Mouse (Mus musculus) layer of hippocampus, adult 11-12 months (tissue): ENCODE results near the gene Kansl1l.

Source experiments
- DNase-seq: peaks from one replicate; pipeline ENCODE4 v3.0.0; 2022; ENCODE audit warnings: low spot score

The Kansl1l gene

DNA sequence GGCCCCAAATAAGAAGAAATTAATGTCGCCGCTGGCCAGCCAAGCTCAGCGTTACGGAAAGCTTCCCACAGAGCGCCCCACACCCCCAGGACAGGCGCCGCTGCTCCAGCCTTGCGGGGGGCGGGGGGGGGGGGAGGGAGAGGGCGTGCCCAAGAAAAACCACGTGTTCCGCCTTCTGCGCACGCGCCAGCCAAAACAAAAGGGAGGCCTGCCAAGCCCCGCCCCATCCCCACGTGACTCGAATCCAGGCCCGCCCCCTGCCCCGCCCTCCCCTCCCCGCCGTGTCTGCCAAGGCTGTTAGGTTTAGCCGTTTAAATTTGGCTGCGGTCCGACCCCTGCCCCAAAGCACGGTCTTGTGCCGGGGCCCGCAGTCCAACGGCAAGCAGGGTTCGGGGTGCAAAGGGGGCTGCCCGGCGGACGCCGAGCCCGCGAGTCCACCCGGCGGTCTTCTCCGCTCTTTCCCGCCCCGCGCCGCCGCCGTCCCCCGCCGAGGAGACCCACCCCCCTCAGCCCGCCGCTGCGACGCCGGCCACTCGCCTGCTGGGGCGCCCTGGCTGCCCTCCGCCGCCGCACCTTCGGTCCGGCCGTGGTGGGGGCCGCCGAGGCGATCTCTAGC, 417 bp downstream of the Kansl1l start:
- peak; percentile 93 for DNase-seq

DNA sequence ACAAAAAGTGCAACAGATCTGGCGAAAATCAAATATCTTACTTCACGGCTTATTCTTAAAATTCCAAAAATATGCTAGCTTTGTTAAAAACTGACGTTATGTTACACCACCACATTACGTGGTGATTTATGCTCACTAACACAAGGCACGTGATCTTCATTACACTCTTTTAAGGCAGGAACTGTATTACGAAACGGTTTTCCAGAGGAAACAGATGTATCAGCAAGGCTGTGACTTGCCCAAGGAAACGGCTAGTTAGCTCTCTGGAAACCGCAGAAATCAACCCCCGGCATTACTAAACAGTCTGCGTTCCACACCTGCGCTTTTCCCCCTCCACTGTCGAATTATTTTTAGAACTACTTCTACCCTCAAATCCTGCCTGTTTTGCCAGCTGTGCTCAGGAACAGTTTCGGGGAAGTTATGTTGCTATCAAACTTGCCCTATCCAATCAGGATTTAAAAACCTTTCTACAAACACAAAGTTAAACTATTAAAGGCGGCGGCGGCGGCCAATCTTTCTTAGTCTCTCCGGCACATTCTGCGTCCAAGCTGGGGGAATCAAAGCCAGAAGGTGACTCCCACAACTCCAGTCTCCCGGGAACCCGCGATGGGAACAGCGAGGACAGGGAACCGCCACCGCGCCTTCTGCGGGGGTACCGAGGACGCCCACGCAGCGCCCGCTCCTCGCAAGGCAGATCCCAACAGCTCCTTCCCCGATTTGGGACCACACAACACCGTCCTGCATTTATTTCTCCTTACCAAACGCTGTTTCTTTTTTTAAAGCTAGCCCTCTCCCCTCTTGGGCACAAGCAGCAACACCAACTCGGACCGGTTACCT, 1.2 kb downstream of the Kansl1l start:
- DNase-seq, result peak; percentile 80

DNA sequence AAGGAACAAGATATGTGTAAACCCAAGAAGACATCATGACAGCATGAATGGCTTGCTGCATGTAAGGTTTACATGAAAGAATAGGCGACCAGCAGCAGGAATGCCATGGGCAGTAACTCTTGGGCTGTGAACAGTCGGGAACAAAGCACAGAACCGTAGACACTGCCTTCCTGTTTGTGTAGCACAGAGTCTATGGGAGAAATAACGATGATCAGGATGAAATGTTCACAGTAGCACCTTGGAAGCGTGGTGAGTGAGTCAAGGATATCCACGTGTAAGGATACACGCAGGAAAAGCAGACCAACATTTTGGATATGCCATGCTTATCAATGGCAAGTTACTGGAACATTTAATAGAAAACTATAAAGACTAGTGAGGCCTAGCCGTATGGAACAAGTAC, 2.6 kb downstream of the Kansl1l start:
- DNase-seq, result no peak

DNA sequence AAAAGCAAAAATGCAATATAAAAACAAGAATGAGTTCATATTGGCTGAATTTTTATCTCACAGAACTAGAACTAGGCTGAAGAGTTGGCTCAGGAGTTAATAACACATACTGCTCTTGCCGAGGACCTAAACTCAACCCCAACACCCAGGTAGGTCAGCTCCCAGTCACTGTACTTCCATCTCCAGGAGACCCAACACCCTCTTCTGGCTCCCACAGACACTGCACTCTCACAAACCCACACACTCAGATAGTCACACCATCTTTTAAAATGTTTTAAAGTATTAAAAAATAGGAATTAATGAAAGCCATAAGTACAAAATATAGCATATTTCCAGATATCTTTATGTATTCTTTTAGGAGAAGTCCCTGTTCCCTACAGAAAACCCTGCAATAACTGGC, 4.2 kb downstream of the Kansl1l start:
- no peak for DNase-seq

DNA sequence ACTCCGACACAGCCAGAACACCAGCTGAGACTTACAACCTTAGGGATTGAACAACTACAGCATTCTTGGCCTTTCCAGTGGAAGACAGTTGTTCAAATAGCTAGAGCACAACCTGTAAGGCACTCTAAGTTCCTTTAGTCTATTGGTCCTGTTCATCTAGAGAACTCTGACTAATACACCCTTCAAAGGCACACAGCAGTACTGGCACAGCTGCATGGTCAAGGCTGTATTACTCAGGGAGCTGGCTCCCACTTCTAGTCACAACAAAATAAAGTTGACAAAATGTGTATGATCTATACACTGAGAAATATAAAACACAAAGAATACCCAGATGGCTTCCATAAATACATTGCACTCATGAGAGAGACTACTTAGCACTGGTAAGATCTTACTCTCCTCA, 10.5 kb downstream of the Kansl1l start:
- DNase-seq, result no peak

DNA sequence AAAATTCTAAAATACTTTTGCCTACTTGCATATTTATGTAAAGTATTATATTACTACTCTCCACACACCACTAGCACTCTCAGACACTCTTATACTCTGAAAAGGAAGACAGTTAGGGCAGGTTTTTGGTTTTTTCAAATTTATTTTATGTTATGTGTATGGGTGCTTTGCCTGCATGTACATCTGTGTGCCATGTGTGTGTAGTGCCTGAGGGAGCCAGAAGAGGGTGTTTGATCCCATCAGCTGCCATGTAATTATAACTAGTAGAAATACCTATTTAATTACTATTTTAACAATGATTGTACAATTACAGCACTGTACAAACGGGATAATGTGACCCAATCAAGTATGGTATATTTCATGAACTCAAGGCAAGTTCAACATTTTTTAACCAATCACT, 12.0 kb downstream of the Kansl1l start:
- DNase-seq, result no peak

DNA sequence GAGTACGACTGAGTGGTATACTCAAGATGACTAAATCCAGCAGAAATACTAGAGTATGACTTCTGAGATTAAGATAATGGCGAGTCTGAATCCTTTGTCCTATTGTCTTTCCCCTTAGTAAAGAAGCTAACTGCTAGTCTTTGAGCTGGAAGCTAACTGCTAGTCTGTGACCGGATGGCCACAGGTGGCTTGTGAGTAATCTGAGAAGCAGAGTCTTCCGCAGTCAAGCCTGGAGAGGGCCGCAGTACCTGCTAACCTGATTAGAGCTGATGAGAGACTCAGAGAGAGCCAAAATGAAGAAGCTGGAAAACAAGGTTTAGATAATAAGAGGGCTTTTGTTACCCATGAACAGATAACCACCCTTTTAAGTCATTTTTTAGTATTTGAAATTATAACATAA, 12.7 kb downstream of the Kansl1l start:
- DNase-seq, result no peak

DNA sequence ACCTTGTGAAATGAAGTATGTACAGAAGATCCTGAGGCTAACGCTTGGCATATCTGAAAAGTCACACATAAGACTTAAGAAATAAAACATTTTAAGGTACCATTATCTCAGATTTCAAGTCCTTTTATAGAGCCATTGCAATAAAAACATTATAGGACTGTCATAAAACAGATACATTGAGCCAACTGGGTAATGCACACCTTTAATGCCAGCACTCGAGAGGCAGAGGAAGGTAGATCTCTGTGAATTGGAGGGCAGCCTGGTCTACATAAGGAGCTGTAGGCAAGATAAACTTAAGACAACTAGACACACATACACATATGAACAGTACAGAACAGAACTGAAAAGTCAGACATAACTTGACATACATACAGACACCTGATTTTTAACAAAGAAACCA, 19.4 kb downstream of the Kansl1l start:
- DNase-seq, result no peak

DNA sequence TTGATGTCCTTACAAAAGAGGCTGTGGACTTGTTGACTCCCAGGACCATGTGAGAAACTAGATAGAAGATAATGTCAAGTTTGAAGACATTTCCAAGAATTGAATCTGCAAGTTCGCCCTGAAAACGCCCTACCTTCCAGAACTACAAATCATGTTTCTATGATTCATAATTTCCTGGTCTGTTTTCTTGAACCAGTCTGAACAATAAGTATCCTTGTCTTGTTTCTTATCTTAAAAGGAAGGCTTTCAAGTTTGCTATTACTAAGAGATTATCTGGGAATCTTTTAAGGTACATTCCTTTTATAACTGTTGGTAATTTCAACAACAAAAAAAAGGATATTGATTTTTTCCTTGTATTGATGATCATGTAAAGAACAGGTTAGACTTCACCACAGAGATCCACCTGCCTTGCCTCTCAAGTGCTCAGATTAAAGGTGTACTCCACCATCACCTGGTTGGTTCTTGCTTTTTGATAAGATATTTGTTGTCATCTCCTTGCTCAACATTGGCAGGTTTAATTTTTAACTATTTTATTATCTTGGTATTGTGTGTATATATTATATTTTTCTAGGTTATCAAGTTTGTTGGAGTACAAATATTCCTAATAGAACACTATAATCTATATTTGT, 24.4 kb downstream of the Kansl1l start:
- DNase-seq, result no peak

DNA sequence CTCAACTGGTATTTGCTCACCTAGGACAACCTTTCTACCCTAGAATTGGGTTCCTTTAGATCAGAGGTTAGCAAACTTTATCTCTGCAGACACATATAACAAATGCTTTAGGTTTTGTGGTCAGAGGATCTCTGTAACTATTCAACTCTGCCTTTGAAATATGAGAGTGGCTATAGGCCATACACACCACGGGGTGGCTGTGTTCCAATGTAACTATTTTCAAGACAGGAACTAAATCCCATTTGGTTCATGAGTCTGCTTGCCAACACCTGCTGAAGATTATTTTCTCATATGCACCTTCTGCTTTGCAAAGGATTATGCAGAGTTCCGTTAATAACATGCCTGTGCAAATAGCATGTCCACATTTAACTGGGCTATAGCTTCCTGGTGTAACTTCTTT, 35.1 kb downstream of the Kansl1l start:
- no peak for DNase-seq

DNA sequence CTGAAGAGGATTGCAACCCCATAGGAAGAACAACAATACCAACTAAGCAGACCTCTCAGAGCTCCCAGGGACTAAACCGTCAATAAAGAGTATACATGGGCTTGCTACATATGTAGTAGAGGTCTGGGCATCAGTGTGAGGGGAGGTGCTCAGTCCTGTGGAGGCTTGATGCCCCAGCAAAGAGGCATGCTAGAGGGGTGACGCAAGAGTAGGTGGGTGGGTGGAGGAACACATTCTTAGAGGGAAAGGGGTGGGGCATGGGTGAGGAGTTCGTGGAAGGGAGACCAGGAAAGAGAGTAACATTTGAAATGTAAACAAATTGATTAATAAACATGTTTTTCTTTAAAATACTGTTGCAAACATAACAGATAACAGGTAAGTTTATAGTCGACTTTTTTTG, 36.3 kb downstream of the Kansl1l start:
- no peak for DNase-seq

DNA sequence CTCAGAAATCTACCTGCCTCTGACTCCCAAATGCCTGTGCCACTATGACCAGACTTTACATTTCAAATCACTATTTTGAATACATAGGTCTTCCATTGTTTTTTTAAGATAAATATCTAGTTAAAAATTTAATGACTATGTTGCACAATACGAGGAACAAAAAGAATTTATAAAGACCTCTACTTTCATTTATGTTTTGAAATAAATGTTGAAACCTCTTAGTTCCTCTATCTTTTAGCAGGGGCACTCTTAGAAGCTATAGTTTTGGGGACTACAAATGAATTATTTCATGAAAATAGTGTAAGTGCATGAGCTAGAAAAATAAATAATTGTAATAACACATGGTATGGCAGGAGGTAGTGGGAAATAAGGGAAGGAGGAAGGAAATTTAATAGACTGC, 38.6 kb downstream of the Kansl1l start:
- DNase-seq, result no peak

DNA sequence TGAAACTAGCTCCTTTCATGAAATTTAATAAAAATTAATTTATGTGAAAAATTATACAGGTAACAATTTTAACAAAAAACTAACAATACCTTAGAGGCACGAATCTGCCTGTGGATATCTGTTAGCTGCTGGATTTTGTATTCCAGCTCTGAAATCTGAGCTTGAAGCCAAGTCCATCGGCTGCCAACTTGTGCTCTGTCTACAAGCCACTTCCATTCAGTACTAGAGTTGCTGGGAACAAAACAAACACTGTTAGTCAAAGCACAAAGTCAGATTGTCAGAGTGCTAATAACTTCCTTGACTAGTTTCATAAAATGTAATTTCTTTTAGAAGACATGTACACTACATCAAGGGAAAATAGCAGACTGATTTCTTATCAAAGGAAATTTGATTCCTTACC, 39.5 kb downstream of the Kansl1l start:
- peak; percentile 26 for DNase-seq

DNA sequence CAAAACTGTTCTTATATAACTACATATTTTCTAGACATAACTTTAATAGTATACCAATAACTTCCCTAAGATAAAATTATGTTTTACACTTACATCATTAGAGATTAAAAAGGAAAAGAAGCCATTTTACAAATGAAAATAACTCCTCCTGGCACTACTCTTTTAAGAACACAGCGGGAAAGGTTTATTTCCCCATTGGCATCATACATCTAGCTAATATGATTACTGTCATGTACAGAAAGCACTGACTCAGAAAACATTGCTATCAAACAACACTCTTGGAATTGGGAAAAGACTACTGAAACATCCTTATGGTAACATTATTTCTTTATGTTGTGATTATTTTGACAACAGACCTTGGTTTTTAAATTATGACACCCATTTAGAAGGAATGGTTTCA, 48.6 kb downstream of the Kansl1l start:
- no peak for DNase-seq

DNA sequence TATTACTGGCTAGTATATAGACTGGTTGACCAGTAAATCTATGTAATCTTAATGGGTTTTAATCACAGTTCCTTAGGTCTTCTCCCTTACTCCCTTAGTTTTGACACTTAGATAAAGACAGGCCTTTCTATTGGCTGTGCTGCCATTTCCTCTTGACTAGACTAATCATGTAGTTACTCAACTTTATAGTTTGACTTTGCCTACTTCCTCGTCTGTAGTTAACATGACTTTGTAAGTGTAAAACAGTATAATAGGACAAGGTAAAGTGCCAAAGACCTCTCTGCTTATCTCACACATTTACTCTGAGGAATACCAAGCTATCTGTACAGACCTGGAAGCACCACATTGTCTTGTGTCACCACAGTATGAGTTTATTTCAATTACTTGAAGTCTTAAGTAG, 86.8 kb downstream of the Kansl1l start:
- DNase-seq, result no peak

DNA sequence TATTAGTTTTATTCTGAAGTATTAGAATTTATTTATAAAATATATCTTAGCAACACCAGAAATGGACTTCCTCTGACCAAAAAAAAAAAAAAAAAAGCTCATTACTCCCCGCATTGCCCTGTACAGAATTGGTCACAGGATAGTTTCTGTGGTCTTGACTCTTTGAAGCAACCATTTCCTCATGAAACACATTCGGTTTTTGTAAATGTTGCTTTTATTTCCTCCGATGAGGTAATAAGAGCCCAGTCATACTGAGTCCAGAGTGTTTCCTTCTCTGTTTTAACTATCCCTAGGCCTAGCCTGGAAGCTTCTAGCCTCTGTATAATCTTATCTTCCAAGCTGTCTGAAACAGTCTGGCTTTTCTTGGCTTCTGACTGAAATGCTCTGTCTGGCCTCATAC, 104.5 kb downstream of the Kansl1l start:
- no peak for DNase-seq

DNA sequence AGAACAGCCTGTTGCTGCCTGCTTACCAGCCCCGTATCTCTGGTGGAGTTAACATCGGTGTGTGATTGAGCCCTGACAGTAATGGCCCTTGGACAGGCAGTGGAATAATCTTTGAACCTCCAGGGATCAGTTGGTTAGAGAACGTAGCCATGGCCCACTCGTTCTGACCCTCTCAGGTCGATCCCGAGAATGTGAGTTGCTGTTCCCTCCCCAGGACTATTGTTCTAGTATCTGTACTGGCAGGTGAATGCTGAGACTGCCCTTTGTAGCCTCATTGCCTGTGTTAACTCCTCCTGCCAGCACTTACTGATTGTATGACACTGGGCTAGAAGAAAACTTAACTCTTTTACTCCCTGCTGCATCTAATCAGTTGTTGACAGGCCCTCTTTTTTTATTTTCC, 112.8 kb downstream of the Kansl1l start:
- no peak for DNase-seq

DNA sequence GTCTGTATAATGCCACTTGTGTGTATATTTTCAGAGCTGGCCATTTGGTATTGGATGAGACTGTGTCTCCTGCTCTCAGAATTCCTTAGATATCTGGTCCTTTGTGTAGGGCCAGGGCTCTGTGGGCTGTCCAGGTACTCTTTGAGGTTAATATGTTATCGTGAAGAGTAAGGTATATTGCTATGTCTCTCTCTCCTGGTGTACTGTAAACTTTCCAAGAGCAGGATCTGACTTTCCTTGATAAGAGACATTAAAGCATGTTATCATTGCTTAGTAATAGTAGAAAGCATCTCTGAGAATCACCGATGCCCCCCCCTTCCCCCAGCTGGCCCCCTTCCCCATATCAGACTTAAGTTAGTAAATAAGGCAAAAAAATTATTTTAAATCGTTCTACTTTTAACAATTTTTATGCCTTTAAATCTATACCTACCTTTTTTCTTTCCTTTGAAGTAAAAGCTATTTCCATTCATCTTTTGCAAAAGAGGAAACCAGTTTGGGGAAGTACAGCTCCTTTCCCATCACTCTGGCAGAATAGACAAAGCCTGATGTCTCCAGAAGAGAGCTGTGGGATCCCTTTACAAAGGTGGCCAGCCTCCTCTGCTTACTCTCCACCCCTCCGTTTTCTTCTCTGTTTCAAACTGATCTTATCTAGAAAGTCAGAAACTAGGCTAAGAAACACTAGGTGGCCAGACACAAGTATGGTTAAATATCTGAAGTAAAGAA, 114.6 kb downstream of the Kansl1l start:
- DNase-seq, result no peak

DNA sequence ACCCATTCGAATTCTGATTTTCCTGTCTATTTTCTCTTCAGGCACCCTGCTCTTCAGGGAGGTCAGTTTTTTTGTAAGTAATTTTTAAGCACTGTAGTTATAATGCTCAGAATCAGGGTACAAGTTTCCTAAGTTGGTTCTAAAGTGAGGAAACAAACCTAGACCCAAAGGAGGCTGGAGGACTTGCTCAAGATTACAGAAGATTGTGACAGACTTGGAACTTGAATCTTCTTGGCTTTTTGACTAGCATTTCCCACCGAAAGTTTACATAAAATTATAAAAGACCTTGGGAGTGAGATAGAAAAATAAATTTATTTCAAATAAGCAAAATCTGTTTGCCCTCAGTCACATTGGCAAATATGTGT, 115.8 kb downstream of the Kansl1l start:
- DNase-seq, result no peak

DNA sequence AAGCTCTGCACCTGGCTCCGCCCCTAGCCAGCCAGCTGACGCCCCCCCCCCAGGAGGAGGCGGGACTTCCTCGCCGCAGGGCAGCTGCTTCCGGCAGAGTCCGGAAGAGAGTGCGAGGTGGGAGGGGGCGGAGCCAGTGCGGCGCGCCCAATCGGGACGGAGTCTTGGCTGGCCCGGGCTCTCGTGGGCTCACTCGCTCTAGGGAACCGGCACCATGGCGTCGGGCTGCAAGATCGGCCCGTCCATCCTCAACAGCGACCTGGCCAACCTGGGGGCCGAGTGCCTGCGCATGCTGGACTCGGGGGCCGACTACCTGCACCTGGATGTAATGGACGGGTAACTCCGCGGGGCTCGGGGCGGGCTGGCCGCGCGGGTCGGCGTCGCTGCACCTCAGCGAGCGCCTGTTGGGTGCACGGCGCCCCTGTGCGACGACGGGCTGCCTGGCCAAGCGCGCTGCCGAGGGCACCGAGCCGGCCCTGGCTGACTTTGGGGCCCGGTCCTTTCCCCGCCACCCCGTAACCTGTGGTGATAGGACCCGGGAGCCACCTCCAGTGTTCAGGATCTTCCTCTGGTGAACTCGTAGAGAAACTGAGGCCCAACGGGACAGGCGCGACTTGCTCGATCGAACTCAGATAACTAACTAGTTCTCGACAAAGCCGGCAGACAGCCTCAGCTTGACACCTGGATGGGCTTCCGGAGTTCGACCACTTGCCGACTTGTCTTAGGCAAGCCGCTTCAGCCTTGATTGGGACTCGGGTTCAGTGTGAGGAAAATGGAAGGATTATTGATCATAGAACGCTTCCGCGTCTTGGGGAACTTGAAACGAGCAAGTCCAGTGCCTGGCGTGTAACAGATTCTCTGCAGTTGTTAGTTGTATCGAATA, 116.4 kb downstream of the Kansl1l start, which contains the start of gene Rpe:
Gene Rpe (plus strand): TSS at position 139 of the 883 bp plus-strand sequence.
- DNase-seq, result peak; percentile 92

DNA sequence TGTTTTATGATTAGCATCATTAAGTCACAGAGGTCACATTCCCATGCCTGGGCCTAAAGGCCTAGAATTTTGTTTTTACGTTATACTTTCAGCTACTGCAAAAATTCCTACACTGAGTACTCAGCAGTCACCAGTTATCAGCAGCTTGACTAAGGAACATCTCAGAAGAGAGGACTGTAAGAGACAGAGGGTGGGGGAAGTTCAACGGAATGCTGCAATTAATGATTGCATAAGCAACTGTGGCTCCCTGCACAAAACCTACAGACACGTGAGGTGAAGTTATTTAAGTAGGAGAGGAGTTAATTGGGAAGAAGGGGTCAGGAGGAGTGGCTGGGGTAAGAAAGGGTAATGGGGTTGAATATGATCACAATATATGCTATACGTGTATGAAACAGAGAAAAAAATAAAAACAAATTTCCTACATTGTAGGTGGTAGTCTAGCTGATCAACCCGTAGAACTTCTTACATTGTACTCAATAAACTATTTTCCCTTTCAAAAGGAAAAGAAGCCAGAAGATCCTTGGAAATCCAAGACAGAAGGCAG, 117.1 kb downstream of the Kansl1l start:
- no peak for DNase-seq
